Mouse (Mus musculus) MEL-GATA-1-ER (cell line): ENCODE results near the gene Efna4.

Experiments
- DNase-seq: peaks from one replicate; pipeline ENCODE4 v3.0.0-alpha.2; 2012; ENCODE audit warnings: low read depth; ENCODE audit errors: extremely low read depth

The Efna4 gene

GRCm38 (mm10) chr3:89308089-89308488 is 29.7 kb downstream of the Efna4 start:
- peak; percentile 65 for DNase-seq

GRCm38 (mm10) chr3:89305551-89306325 is 32.1 kb downstream of the Efna4 start:
- DNase-seq: no peak

- DNase-seq: no peak
These were observed 32.7 kb downstream of the Efna4 start for GRCm38 (mm10) chr3:89305105-89305504.

GRCm38 (mm10) chr3:89304440-89304839 is 33.4 kb downstream of the Efna4 start:
- no peak for DNase-seq

GRCm38 (mm10) chr3:89300514-89300913 is 37.3 kb downstream of the Efna4 start:
- DNase-seq: no peak

- DNase-seq: no peak
These were observed 37.8 kb downstream of the Efna4 start for GRCm38 (mm10) chr3:89300071-89300470.

- DNase-seq: no peak
These were observed 38.3 kb downstream of the Efna4 start for GRCm38 (mm10) chr3:89299499-89299898.

- DNase-seq: no peak
These were observed 38.9 kb downstream of the Efna4 start for GRCm38 (mm10) chr3:89298908-89299307.

GRCm38 (mm10) chr3:89296761-89297396 is 40.9 kb downstream of the Efna4 start:
- DNase-seq: no peak

- no peak for DNase-seq
These were observed 42.1 kb downstream of the Efna4 start for GRCm38 (mm10) chr3:89295685-89296230.

GRCm38 (mm10) chr3:89294195-89294594 is 43.6 kb downstream of the Efna4 start:
- DNase-seq: no peak

GRCm38 (mm10) chr3:89293247-89293918 is 44.4 kb downstream of the Efna4 start:
- no peak for DNase-seq

GRCm38 (mm10) chr3:89292303-89292702 is 45.5 kb downstream of the Efna4 start:
- no peak for DNase-seq

GRCm38 (mm10) chr3:89291874-89292273 is 46.0 kb downstream of the Efna4 start:
- no peak for DNase-seq

GRCm38 (mm10) chr3:89288503-89288928 is 49.3 kb downstream of the Efna4 start:
- DNase-seq: no peak

- DNase-seq: no peak
These were observed 50.5 kb downstream of the Efna4 start for GRCm38 (mm10) chr3:89287286-89287685.

GRCm38 (mm10) chr3:89285526-89285925 is 52.3 kb downstream of the Efna4 start:
- DNase-seq: no peak

GRCm38 (mm10) chr3:89284261-89284660 is 53.6 kb downstream of the Efna4 start:
- DNase-seq: no peak
